In the genomic region with DNA sequence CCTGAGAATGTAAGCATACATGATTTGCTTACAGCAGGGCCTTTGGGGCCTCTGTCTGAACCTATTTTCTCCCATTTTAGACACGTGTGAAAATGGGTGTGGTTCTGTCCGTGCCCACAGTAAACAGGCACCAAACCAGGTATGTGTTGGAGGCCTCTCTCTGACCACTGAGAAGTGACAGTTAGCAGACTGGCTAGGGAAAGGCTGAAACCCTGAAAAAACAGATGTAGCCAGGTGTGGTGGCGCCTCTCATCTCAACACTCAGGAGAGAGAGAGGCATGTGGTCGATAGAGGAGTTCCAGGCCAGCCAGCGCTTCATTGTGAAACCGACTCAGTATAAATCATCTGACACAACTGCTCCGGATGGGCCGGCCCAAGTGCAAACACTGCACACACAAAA, we compare ENCODE assay signal across 26 mouse cellular contexts. TPM values are rescaled to one million over a fixed set of nuclear protein-coding genes. Genes with fewer than 3 reads are reported as not detected.
DNase-seq lines count a peak whose midpoint lies in the region; ATAC-seq and TF ChIP-seq lines count a peak whose summit lies in the region.
"Had no signal": no experiment of that assay in that cellular context is flagged by ENCODE, and none has a peak within 500 bp of the region (broad histone marks: within the 10 kb centered on the region; RNA-seq: fewer than 3 reads in every experiment).

No protein-coding gene starts in this region.

- H3K4me2 ChIP-seq in liver, embryonic 12.5 days = no peak overlapping the region
- no peak overlapping the region for H3K4me2 ChIP-seq in stomach, postnatal 0 days (replicated peaks; ENCODE audit: low read depth)
- H3K4me2 ChIP-seq: embryonic facial prominence, embryonic 13.5 days; embryonic facial prominence, embryonic 15.5 days; forebrain, embryonic 12.5 days had no signal

- no peaks in the 10 kb centered on the region for H3K9me3 ChIP-seq in liver, embryonic 12.5 days (replicated peaks)
- H3K9me3 ChIP-seq in stomach, postnatal 0 days (ENCODE audit: control insufficient read depth, low read length) = no peaks in the 10 kb centered on the region
- H3K9me3 ChIP-seq: embryonic facial prominence, embryonic 13.5 days; embryonic facial prominence, embryonic 15.5 days; forebrain, embryonic 10.5 days; forebrain, embryonic 12.5 days had no signal

- H3K27me3 ChIP-seq in liver, adult 2 months (ENCODE audit: control insufficient read depth, insufficient read depth, low read length) = no peaks in the 10 kb centered on the region
- H3K27me3 ChIP-seq in liver, embryonic 12.5 days (replicated peaks) = peaks cover 28% of the 10 kb centered on the region
- H3K27me3 ChIP-seq in spleen, adult 2 months (ENCODE audit: control insufficient read depth, insufficient read depth, low read length) = peaks cover 4% of the 10 kb centered on the region
- H3K27me3 ChIP-seq in stomach, postnatal 0 days (ENCODE audit: control insufficient read depth, insufficient read depth, low read length) = peaks cover 6% of the 10 kb centered on the region; the same call in 1 of the 2 replicates
- H3K27me3 ChIP-seq: Patski had no signal

- no peak for TF ChIP-seq CTCF in gastrocnemius, adult 2 months (IDR thresholded peaks at IDR 0.05)
- TF ChIP-seq CTCF in liver, adult 2 months (IDR thresholded peaks at IDR 0.05; ENCODE audit: low read depth, low read length) = no peak
- no peak for TF ChIP-seq CTCF in spleen, adult 2 months (IDR thresholded peaks at IDR 0.05; ENCODE audit: extremely low read depth, insufficient read depth, insufficient read length, insufficient replicate concordance)
- no peak for TF ChIP-seq CTCF in stomach, postnatal 0 days (IDR thresholded peaks at IDR 0.05; ENCODE audit: low read depth)

- TF ChIP-seq EP300 in stomach, postnatal 0 days (optimal IDR thresholded peaks at IDR 0.05) = no peak

- no peak for ATAC-seq in liver, embryonic 12.5 days
- no peak for ATAC-seq in stomach, postnatal 0 days (ENCODE audit: low FRiP score, low TSS enrichment)
- ATAC-seq: forebrain, embryonic 14.5 days; forebrain, embryonic 16.5 days; Patski had no signal

- H3K79me2 ChIP-seq in liver, adult 2 months (ENCODE audit: control insufficient read depth, insufficient read depth, low read length) = no peaks in the 10 kb centered on the region

- intact Hi-C loops in gastrocnemius, adult 2 months (cut with DNase I) = no loop called here
- intact Hi-C loops in gastrocnemius, postnatal 14 days (cut with DNase I; ENCODE audit: low total_unique reads) = no loop called here

- H3K27ac ChIP-seq in gastrocnemius, adult 2 months = peak overlapping the region; percentile 99
- no peak overlapping the region for H3K27ac ChIP-seq in liver, adult 2 months (replicated peaks; ENCODE audit: insufficient read depth, low read depth, low read length)
- no peak overlapping the region for H3K27ac ChIP-seq in liver, embryonic 12.5 days
- H3K27ac ChIP-seq in spleen, adult 2 months (ENCODE audit: insufficient read depth, low read length) = 0 out of 2 replicates have a peak overlapping the region, but pooled peaks have one; percentile 8
- H3K27ac ChIP-seq in stomach, postnatal 0 days (replicated peaks) = no peak overlapping the region
- H3K27ac ChIP-seq: embryonic facial prominence, embryonic 13.5 days; embryonic facial prominence, embryonic 15.5 days; forebrain, embryonic 10.5 days; forebrain, embryonic 12.5 days had no signal

- WGBS in liver, adult 2 months = 48% methylated on average over 8 of the region's 8 CpGs
- 62% methylated on average over 8 of the region's 8 CpGs for WGBS in liver, embryonic 12.5 days (ENCODE audit: insufficient replicate concordance)
- WGBS in spleen, adult 2 months = 66% methylated on average over 8 of the region's 8 CpGs
- 41% methylated on average over 8 of the region's 8 CpGs for WGBS in stomach, postnatal 0 days

- H3K9ac ChIP-seq in liver, adult 2 months (ENCODE audit: low read depth, low read length) = no peak overlapping the region
- H3K9ac ChIP-seq in liver, embryonic 12.5 days = no peak overlapping the region
- H3K9ac ChIP-seq in stomach, postnatal 0 days (ENCODE audit: low read length) = no peak overlapping the region
- H3K9ac ChIP-seq: embryonic facial prominence, embryonic 13.5 days; embryonic facial prominence, embryonic 15.5 days; forebrain, embryonic 12.5 days had no signal

- H3K36me3 ChIP-seq in liver, adult 2 months (ENCODE audit: control insufficient read depth, insufficient read depth, low read length) = no peaks in the 10 kb centered on the region
- no peaks in the 10 kb centered on the region for H3K36me3 ChIP-seq in liver, embryonic 12.5 days
- no peaks in the 10 kb centered on the region for H3K36me3 ChIP-seq in spleen, adult 2 months (ENCODE audit: control insufficient read depth, insufficient read depth, low read length)
- H3K36me3 ChIP-seq in stomach, postnatal 0 days (ENCODE audit: control insufficient read depth, insufficient read depth, low read length) = no peaks in the 10 kb centered on the region
- H3K36me3 ChIP-seq: embryonic facial prominence, embryonic 13.5 days; embryonic facial prominence, embryonic 15.5 days; forebrain, embryonic 10.5 days; forebrain, embryonic 12.5 days; G1E had no signal

- no peak for DNase-seq in gastrocnemius, adult 2 months
- DNase-seq in gastrocnemius, postnatal 14 days = no peak
- DNase-seq in liver, adult 2 months (ENCODE audit: extremely low read depth, low read depth, low spot score) = peak; percentile 61
- DNase-seq in spleen, adult 2 months (ENCODE audit: low read depth in 1 of 2, low spot score in 2 of 2) = no peak
- no peak for DNase-seq in spleen, postnatal 36 days (ENCODE audit: low spot score in 2 of 2)
- DNase-seq in stomach, postnatal 0 days (ENCODE audit: low spot score) = no peak
- DNase-seq: adrenal gland, adult 2 months; adrenal gland, postnatal 10 days; adrenal gland, postnatal 25 days; cerebellum, adult 11 months; cerebellum, adult 18-20 months; cerebellum, adult 8-10 months; cerebellum, adult 9-11 months; cerebellum, postnatal 14 days; cerebellum, postnatal 36 days; embryo, embryonic 11 days had no signal

- TF ChIP-seq POLR2A in liver, adult 2 months (IDR thresholded peaks at IDR 0.05; ENCODE audit: extremely low read depth, insufficient read depth, low read length) = no peak
- TF ChIP-seq POLR2A in spleen, adult 2 months (IDR thresholded peaks at IDR 0.05; ENCODE audit: low read depth, low read length) = no peak

- H3K4me1 ChIP-seq in liver, adult 2 months (ENCODE audit: control insufficient read depth, insufficient read depth, low read length) = peaks cover 8% of the 10 kb centered on the region
- H3K4me1 ChIP-seq in liver, embryonic 12.5 days = peaks cover 25% of the 10 kb centered on the region
- H3K4me1 ChIP-seq in spleen, adult 2 months (ENCODE audit: control insufficient read depth, insufficient read depth, insufficient read length) = peaks cover 22% of the 10 kb centered on the region
- H3K4me1 ChIP-seq in stomach, postnatal 0 days (replicated peaks; ENCODE audit: control insufficient read depth, insufficient read depth) = no peaks in the 10 kb centered on the region

- no peak overlapping the region for H3K4me3 ChIP-seq in gastrocnemius, adult 2 months
- H3K4me3 ChIP-seq in liver, adult 2 months (ENCODE audit: insufficient read depth, low read depth, low read length) = no peak overlapping the region
- no peak overlapping the region for H3K4me3 ChIP-seq in liver, embryonic 12.5 days
- no peak overlapping the region for H3K4me3 ChIP-seq in spleen, adult 2 months (ENCODE audit: extremely low read depth, insufficient read depth, insufficient read length)
- H3K4me3 ChIP-seq in stomach, postnatal 0 days (ENCODE audit: low read depth, low read length) = no peak overlapping the region
- H3K4me3 ChIP-seq: embryonic facial prominence, embryonic 13.5 days; embryonic facial prominence, embryonic 15.5 days; erythroblast, embryonic 14.5 days; forebrain, embryonic 10.5 days; forebrain, embryonic 12.5 days had no signal

RNA-seq across cellular contexts. Expression of a gene that starts 6.9 kb away (rescaled TPM):
- 10 to 100 TPM; 17.2 to 48.4 TPM for total RNA-seq in gastrocnemius, adult 2 months (2021)
- total RNA-seq in gastrocnemius, postnatal 14 days (2021) = 10 to 100 TPM; 29.8 to 41.7 TPM
- total RNA-seq in liver, adult 2 months (2014; rRNA removed) = 0.40 and 1.8 TPM in 2 replicates
- polyA plus RNA-seq in liver, adult 2 months (2012; rRNA removed) = 0.21 and 0.32 TPM in 2 replicates
- 0.11 and 0.15 TPM in 2 replicates for polyA plus RNA-seq in liver, embryonic 12.5 days (2016; fragmentation: Nextera tagmentation; extraction: Ambion mirVana)
- 5.8 and 8.1 TPM in 2 replicates for polyA plus RNA-seq in spleen, adult 2 months (2012; rRNA removed)
- 1.3 and 1.6 TPM in 2 replicates for polyA plus RNA-seq in stomach, postnatal 0 days (2015; fragmentation: Nextera tagmentation; extraction: Ambion mirVana)
- polyA plus RNA-seq: G1E had no signal

Comparison
In these comparisons a context has a peak if more than half of its experiments do, and no peak if none do; other contexts are left out.
1. H3K27ac ChIP-seq: peak in gastrocnemius, adult 2 months (single experiment) and spleen, adult 2 months (single experiment); none in liver, adult 2 months (single experiment), liver, embryonic 12.5 days (single experiment) and stomach, postnatal 0 days (single experiment).